Mouse (Mus musculus): ENCODE data around the gene Loxl1.
A peak's percentile ranks its signal among the peaks of the same experiment; 100 is the strongest.
"Not testable (repeated sequence)": the region's sequence is repeated elsewhere in the genome, so short reads cannot be mapped to it uniquely, and the experiment has no call there.

Gene Loxl1

DNA sequence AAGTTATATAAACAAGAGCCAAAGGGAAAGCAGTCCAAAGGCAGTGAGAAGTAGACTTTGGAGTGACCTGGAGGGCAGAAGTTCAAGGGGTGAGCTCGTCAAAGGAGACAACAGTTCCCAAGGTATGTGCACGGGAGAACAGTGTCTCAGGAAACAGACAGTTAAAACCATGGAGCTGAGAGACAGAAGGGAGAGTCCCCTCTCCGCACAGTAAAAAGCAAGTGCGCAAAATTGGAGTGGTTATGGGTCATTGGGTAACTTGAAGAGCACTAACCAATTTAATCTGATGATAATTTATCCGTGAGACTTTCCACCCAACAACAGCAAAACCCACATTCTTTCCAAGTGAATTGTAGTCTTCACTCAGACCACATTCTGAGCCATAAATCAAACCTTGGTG lies 36.6 kb downstream of the Loxl1 start:
- no peak for DNase-seq (ENCODE audit: low spot score)

DNA sequence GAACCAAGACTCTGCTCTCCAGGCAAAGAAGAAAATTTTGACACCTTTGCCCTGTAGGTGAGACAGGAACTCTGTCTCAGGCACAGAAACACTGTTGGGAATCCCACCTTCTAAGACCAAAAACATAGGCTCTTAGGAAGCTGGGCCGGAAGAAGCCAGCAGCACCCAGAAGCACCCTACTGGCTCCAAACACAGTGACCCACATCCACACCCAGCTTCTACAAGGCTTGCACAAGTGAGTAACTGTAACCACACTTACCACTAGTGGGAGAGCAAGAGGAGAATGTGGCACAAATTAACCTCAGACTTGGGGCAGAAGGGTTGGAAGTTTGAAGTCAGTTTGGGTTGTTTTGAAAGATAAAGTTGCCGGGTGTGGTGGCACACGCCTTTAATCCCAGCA lies 37.2 kb downstream of the Loxl1 start:
- DNase-seq (ENCODE audit: low spot score), result no peak

DNA sequence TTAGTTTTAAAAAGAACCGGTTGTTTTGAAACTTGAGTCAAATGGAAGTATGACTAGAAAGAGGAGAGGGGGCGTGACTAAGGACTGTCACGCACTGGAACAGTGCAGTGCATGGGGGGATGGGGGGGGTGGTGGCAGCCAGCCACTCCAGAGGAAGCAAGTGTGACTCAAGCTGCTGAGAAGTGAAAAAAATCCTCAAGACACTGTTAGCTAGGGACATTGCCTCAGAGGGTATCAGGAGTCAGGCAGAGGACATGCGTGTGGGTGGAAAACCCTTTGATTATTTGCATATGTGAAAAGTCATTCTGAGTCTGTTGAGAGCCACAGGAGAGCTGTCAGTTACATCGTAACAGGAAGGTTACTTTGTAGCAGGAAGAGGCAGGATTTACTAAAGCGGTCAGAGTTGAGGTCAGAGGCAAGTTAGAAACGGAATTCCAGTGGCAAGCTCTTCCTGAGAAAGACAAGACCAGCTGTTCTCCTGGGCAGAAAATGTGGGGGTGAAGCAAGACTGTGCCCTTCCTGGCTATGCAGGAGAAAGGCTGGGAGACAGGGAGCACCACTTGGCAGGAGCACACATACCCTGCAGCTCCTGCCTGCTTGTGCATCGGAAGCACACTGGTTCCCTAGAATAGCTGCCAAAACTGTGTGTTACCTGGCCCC lies 37.7 kb downstream of the Loxl1 start:
- DNase-seq (ENCODE audit: low spot score), result peak; percentile 64

DNA sequence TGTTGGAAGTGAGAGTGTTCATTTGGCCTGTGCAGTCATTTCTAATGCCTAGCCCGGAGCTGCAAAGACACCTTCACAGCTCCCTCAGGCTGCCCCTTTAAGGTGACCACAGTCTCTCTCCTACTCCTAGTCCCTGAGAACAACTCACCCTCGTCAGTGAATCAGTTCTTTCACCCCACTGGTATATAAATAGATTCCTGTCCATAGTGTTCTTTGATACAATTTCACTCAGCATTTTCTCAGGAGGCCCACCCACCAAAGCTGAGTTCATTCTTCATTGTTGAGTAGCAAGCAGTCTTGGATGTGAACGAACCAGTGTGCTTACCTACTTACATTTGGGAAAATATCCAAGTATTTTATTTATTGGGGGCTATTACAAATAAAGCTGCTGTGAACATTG lies 38.4 kb downstream of the Loxl1 start:
- no peak for DNase-seq (ENCODE audit: low spot score)

DNA sequence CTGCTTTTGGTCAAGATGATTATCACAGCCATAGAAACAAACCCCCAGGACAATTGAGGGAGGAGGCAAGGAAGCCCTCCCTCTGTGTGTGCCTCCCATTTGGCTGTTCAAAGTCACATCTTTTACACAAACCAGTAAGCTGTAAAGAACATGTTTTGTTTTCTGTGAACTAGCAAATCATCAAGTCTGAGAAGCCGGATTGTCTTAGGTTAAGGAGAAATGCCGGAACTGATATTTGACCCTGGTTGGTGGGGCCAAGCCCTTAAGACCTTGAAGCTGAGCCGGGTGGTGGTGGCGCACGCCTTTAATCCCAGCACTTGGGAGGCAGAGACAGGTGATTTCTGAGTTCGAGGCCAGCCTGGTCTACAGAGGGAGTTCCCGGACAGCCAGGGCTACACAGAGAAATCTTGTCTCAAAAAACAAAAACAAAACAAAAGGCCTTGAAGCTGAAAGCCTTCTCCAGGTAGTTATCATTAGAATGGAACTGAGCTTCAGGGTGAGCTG lies 38.8 kb downstream of the Loxl1 start:
- no peak for DNase-seq (ENCODE audit: low spot score)

DNA sequence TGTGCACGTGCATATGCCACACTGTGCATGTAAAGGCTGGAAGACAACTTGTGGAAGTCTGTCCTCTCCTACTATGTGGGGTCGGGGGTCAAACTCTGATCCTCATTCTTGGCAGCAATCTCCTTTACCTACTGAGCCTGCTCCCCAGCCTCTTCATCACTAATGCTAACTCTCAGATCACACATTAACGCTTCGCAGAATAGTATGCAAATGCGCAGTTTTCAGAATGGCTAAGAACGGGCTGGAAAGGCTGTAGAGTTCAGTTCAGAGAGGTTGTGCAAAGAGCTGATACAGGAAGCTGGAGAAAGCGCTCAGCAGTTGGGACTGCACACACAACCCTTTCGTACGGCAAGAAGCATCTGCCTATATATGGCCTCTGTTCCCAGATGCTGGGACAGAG lies 40.1 kb downstream of the Loxl1 start:
- DNase-seq (ENCODE audit: low spot score), result no peak

DNA sequence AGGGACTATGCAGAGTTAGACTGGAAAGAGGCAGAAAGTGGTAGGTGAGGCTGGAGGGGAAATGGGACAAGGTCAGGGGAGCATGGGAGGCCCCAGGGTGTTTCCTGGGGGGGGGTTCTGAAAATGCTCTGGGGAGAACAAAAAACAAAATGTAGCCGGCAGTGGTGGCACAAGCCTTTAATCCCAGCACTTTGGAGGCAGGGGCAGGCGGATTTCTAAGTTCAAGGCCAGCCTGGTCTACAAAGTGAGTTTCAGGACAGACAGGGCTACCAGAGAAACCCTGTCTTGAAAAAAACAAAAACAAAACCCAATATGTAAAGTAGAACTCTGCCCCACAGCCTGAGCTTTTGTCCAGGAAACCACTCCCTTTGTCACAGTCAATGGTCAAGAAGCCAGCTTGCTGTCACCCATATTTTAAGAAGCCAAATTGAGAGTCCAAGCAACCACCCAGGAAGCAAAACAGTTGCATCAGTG lies 40.9 kb downstream of the Loxl1 start:
- DNase-seq (ENCODE audit: low spot score), result no peak

DNA sequence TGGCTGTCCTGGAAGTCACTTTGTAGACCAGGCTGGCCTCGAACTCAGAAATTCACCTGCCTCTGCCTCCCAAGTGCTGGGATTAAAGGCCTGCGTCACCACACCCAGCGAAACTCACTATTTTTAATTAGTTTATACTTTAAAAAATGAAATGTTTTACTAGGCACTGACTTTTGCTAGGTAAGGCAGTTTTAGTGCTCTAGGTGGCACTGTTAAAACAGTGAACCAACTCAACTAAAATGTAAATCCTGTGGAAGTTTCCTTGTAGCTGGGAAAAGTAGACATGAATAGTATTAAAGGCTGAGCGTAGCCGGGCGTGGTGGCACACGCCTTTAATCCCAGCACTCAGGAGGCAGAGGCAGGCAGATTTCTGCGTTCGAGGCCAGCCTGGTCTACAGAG lies 41.4 kb downstream of the Loxl1 start:
- DNase-seq (ENCODE audit: low spot score), result not testable (repeated sequence)

DNA sequence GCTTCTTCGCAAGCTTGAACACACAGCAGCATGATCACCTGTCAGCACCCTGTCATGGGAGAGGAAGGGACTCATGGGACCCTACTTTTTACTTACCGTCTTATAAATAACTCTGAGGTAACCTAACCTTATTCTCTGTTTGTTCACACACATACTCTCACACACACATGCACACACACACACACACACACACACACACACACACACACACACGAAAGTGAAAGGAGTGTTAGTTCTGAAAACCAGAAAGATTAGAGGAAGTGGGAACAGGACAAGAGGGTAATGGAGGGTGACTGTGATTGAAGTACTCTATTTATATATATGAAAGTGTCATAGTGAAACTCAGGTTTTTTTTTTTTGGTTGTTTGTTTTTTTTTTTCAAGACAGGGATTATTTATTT lies 41.9 kb downstream of the Loxl1 start:
- DNase-seq (ENCODE audit: low spot score), result no peak

DNA sequence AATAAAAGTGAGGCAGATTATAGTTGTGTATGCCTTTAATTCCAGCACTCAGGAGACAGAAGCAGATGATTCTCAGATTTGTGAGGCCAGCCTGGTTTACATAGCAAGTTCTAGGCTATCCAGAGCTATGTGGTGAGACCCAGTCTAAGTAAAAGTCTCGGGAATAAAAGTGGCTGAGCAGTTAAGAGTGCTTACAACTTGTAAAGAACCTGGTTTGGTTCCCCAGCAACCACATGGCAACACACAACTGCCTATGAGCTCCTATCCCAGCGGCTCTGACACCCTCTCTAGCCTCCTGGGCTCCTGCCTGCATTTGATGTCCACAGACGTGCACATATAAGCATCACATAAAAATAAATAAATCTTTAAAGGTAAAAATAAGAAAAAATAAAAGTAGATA lies 42.9 kb downstream of the Loxl1 start:
- DNase-seq (ENCODE audit: low spot score), result no peak

DNA sequence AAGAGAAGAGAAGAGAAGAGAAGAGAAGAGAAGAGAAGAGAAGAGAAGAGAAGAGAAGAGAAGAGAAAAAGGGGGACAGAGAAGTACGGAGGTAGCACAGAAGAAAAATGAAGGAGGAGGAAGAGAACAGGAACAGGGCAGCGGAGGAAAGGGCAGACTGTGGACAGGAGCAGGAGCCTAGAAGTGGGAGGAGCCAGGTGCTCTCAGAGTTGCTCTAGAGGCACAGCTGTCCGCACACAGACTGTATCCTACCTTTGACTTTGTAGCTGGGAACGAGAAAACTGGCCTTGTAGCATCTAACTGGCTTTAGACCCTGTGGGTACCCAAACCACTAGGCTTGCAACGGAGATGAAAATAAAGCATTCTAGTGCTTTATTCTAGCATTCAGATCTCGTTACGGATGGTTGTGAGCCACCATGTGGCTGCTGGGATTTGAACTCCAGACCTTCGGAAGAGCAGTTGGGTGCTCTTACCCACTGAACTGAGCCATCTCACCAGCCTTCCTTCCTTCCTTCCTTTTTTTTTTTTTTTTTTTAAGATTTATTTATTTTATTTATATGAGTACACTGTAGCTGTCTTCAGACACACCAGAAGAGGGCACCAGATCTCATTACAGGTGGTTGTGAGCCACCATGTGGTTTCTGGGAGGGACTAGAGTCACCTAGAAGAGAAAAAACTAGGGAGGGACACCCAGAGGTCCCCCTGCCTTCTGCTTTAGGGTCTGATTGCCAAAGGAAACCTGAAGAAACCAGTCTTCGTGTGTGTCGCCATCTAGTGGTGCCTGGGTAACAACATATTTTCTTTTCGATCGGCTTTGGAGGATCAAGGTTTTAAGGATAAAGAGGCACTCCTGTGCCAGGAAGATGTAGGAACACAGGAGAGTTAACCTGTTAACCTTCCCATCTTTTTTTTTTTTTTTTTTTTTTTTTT lies 44.3 kb downstream of the Loxl1 start:
- no peak for DNase-seq (ENCODE audit: low spot score)

DNA sequence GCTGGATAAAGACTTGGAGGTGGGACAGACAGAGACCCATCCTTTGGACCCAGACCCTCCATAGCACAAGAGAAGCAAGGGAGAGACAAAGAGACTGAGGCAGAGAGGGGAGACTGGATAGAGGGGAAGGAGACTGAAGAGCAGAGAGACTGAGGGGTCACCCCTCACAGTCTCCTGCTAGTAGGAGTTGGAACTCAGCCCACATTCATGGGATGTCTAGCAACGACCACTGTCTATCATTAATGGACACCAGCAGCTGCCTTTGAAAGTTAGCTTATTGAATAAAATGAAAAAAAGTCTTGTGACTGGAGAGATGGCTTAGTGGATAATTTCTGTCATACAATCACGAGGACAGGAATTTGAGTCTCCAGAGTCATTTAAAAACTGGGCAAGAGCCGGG lies 45.9 kb downstream of the Loxl1 start:
- no peak for DNase-seq (ENCODE audit: low spot score)

DNA sequence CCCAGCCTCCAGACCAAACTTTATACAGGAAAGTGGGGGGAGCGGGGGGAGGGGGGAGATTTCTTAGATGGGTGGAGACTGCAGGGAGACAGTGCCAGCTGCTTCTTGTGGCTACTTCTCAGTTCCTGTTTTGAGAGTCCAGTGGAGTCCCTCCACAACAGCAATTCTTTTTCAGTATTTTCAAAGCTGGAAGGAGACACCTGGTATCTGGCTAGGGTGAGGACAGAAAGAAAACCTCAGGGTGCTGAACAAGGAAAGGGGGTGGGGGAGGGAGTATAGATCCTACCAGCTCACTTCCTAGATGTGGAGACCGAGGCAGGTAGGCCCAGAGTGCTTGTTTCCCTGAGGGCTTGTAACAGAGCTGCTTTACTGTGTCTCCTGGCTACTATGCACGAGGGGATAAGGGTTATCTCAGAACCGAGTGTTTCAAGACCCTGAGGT lies 46.4 kb downstream of the Loxl1 start:
- no peak for DNase-seq (ENCODE audit: low spot score)

DNA sequence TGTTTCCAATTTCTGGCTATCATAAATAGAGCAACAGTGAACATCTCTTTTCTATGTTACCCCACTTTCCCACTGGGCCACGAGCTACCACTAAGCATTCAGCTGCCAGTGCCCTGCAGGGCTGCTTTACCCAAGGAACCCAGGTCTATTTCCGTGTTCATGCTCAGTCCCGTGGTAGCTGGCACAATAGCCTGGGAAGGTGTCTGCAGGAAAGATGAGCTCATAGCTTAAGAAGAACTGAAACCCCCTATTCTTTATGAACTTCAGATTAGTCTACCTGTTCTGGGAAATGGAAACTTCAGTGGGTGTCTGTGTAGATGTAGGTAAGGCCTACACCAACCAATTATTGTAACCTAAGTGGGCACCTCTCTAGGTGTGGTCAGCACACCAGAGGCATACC lies 47.6 kb downstream of the Loxl1 start:
- DNase-seq (ENCODE audit: low spot score), result no peak

DNA sequence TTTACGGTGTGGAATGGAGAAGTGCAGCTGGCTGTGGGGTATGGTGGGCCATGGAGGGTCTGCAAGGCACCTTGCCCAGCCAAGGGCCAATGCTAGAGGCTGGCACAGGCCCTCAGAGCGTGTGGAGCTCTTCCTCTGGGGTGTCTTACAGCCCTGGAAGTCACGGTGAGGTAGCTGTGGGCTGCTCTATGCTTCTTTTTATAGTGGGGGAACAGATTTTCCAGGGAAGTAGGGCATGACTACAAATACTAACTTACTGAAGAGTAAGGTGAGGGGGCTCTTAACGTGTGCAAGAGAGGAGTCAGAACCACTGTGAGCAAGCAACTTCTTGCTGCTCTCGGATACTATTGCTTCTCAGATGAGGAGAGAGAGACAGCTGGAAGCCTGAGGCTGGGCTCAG lies 50.5 kb downstream of the Loxl1 start:
- DNase-seq (ENCODE audit: low spot score), result no peak

DNA sequence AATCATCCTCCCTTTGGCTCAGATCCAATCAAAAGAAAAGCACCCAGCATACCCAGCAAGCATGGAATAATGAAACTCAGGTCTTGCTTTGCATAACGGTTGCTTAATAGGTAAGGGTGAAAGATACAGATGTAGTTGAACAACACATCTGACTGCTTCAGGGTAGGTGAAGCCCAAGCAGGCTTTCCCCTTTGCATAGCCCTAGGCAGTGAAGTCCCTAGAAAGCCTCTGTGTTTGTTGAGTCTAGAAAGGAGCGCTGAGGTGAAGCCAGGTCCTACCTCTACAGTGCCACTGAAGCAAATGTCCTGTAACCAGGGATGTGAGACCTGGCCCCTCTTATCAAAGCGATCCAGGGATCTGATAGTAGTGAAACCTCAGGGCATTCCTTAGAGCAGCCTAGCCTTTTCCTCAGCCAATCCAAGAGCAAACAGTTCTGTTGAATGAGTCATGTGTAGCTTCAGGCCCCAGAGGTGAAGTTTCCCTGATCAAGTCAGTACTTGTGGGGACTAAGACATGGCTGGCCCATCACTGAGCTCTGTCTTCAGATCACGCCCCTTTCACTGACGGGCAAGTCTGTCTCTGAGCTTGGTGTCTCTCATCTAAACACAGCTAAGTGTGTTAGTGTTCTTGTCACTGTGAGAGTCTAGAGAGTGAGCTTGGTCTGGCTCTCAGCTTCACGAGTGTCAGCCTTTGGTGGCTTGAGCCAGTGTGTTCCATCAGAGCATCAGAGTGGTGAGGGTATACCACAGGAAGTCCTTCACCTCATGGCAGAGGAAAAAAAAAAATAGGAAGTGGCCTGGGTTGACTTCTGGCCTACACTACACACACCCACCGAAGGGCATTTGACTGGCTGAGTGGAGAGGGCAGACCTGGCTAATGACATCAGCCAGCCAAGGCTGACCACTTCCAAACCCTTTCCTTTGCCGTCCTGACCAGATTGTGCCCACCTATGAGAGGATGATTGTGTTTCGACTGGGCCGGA lies 57.0 kb downstream of the Loxl1 start:
- no peak for DNase-seq (ENCODE audit: low spot score)

DNA sequence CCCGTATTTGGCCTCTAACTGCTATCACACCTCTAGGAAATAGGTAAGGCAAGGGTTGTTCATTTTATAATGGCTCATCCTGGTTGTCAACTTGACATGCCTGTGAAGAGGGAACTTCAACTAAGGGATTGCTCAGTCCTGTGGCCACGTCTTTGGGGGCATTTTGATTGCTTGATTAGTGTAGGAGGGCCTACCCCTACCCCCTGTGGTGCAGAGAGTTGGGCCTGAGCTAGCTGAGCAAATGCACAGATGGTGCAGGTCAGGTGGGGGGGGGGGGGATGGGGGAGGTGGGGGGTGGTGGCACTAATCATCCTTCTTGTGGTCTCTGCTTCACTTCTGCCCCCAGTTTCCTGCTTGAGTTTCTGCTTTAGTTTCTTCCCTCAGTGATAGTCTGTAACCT lies 57.9 kb downstream of the Loxl1 start:
- DNase-seq (ENCODE audit: low spot score), result no peak

DNA sequence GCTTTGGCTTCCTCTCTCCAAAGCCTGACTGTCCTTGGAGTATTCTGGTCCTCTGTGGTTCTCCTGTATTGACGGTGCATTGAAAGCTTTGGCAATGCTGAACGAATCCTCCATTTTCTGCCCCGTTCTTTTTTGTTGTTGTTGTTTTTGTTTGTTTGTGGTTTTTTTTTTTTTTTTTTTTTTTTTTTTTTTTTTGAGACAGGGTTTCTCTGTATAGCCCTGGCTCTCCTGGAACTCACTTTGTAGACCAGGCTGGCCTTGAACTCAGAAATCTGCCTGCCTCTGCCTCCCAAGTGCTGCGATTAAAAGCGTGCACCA lies 59.2 kb downstream of the Loxl1 start:
- DNase-seq (ENCODE audit: low spot score), result not testable (repeated sequence)

DNA sequence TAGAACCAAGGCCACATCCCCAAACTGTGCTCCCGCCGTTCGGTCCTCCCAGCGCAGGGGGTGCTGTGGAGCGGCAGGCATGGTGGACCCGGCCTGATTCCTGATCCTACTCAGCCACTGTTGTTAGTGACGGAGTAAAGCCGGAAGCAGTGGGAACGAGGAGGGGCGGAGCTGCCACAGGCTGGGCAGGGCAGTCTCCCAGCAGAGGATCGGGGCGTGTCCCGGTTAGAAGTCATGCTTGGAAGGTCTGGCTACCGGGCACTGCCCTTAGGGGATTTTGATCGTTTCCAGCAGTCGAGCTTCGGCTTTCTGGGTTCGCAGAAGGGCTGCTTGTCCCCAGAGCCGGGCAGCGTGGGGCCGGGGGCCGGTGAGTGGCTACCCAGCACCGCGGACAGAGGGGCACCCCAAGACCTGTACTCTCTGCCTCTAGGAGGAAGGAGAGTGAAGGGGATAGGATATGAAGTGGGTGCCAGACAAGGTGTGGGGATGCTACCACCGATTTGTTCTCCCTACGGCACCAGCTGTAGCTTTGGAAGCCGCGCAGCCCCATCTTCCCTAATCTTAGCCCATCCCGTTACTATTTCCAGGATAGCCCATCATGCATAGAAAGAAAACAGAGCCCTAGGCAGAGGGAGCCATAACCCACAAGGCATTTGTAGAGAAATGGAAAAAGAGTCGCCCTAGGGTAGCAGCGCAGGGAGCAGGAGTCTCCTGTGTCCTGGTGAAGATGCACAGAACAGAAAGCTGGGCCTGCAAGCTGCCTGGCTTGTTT lies 59.8 kb downstream of the Loxl1 start, which contains the start of gene Stoml1:
Gene Stoml1, plus strand, starts transcription at position 132 of the 772 bp plus-strand sequence.
- DNase-seq (ENCODE audit: low spot score), result peak; percentile 90

DNA sequence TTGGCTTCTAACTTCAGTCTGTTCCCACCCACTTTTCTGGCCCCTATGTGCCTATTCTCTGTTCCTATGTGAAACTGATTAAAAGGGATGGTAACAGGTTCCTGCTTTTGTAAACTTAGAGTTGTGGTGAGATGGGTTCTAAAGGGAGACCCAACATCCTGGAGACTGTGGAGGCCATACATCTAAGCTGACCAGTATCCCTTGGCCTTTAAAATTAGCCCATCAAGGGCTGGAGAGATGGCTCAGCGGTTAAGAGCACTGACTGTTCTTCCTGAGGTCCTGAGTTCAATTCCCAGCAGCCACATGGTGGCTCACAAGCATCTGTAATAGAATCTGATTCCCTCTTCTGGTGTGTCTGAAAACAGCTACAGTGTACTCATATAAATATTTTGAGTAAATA lies 62.3 kb downstream of the Loxl1 start:
- not testable (repeated sequence) for DNase-seq (ENCODE audit: low spot score)

DNA sequence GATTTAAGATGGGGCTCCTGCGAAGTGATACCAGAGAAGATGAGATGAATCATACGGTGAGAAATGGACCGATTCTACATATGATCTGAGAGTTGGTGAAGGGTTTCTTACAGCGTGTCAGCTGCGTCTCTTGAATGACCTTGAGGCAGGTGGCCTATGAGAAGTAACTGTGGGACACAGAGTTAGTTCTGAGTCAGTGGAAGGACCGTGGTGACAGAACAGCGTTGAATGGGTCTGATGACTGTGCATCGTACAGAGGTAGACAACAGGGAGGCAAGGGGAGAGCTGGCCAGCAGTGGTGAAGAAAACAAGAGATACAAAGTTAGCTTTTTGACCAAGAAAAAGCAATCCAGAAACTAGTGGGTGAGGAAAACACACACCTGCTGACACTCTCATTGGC lies 62.7 kb downstream of the Loxl1 start:
- DNase-seq (ENCODE audit: low spot score), result no peak
